Mouse (Mus musculus) gastrocnemius, adult 18-20 months (tissue): ENCODE data around the gene 4930455H04Rik. TPM values are rescaled to one million over a fixed set of nuclear protein-coding genes. Genes with fewer than 3 reads are reported as not detected.

Source experiments
- total RNA-seq, 2 experiments: library from RNA; stranded (reverse); gene quantifications; 2 replicates each; pipeline ENCODE4 v1.2.3; 2021

Gene 4930455H04Rik
- total RNA-seq, 2 experiments from 2014 or later, result not detected

Other genes starting within 250 kb of the 4930455H04Rik start
- gene Agl, start 160.1 kb upstream of the 4930455H04Rik start, total RNA-seq, result 100 to 1,000 TPM; 606 to 681 TPM
- gene Frrs1, start 108.8 kb upstream of the 4930455H04Rik start, total RNA-seq, result 1 to 10 TPM; 1.9 to 2.3 TPM
- 10 to 100 TPM; 19.4 to 30.3 TPM for gene Palmd, start 720 bp downstream of the 4930455H04Rik start, total RNA-seq